Mouse (Mus musculus): Measurements from ENCODE around the gene Fam160a2. TPM values are rescaled to one million over a fixed set of nuclear protein-coding genes. Genes with fewer than 3 reads are reported as not detected.

Gene Fam160a2
- total RNA-seq, 2 experiments from 2014 or later, result 15.1 to 24.6 TPM

Other genes starting within 250 kb of the Fam160a2 start
- gene Olfr684, start 236.4 kb downstream of the Fam160a2 start, total RNA-seq (2014; fragmentation: Nextera tagmentation), result not detected in 2 replicates
- gene Olfr684, start 236.4 kb downstream of the Fam160a2 start, total RNA-seq (2017), result not detected in 2 replicates
- gene Olfr685, start 214.0 kb downstream of the Fam160a2 start, total RNA-seq (2014; fragmentation: Nextera tagmentation), result not detected in 2 replicates
- not detected in 2 replicates for gene Olfr685, start 214.0 kb downstream of the Fam160a2 start, total RNA-seq (2017)
- gene Olfr686, start 192.6 kb downstream of the Fam160a2 start, total RNA-seq (2014; fragmentation: Nextera tagmentation), result not detected in 2 replicates
- not detected in 2 replicates for gene Olfr686, start 192.6 kb downstream of the Fam160a2 start, total RNA-seq (2017)
- gene Olfr688, start 112.0 kb downstream of the Fam160a2 start, total RNA-seq (2014; fragmentation: Nextera tagmentation), result not detected in 2 replicates
- gene Olfr688, start 112.0 kb downstream of the Fam160a2 start, total RNA-seq (2017), result not detected in 2 replicates
- gene Olfr689, start 88.9 kb downstream of the Fam160a2 start, total RNA-seq (2014; fragmentation: Nextera tagmentation), result not detected in 2 replicates
- gene Olfr689, start 88.9 kb downstream of the Fam160a2 start, total RNA-seq (2017), result not detected in 2 replicates
- gene Olfr690, start 66.0 kb downstream of the Fam160a2 start, total RNA-seq (2014; fragmentation: Nextera tagmentation), result not detected in 2 replicates
- not detected in 2 replicates for gene Olfr690, start 66.0 kb downstream of the Fam160a2 start, total RNA-seq (2017)
- not detected in 2 replicates for gene Olfr691, start 57.8 kb downstream of the Fam160a2 start, total RNA-seq (2014; fragmentation: Nextera tagmentation)
- gene Olfr691, start 57.8 kb downstream of the Fam160a2 start, total RNA-seq (2017), result not detected in 2 replicates
- not detected in 2 replicates for gene Olfr692, start 31.8 kb downstream of the Fam160a2 start, total RNA-seq (2014; fragmentation: Nextera tagmentation)
- gene Olfr692, start 31.8 kb downstream of the Fam160a2 start, total RNA-seq (2017), result not detected in 2 replicates
- gene Gm5901, start 25.0 kb downstream of the Fam160a2 start, total RNA-seq (2014; fragmentation: Nextera tagmentation), result not detected in 2 replicates
- not detected in 2 replicates for gene Gm5901, start 25.0 kb downstream of the Fam160a2 start, total RNA-seq (2017)
- not detected in 2 replicates for gene Cnga4, start 4.5 kb upstream of the Fam160a2 start, total RNA-seq (2014; fragmentation: Nextera tagmentation)
- not detected in 2 replicates for gene Cnga4, start 4.5 kb upstream of the Fam160a2 start, total RNA-seq (2017)
- not detected in 2 replicates for gene Cckbr, start 25.7 kb upstream of the Fam160a2 start, total RNA-seq (2014; fragmentation: Nextera tagmentation)
- gene Cckbr, start 25.7 kb upstream of the Fam160a2 start, total RNA-seq (2017), result not detected in 2 replicates
- not detected in 2 replicates for gene Cavin3, start 82.2 kb upstream of the Fam160a2 start, total RNA-seq (2014; fragmentation: Nextera tagmentation)
- gene Cavin3, start 82.2 kb upstream of the Fam160a2 start, total RNA-seq (2017), result 0.61 and 0.75 TPM in 2 replicates
- gene Smpd1, start 154.3 kb upstream of the Fam160a2 start, total RNA-seq (2014; fragmentation: Nextera tagmentation), result 17.5 and 17.6 TPM in 2 replicates
- 17.1 and 20.1 TPM in 2 replicates for gene Smpd1, start 154.3 kb upstream of the Fam160a2 start, total RNA-seq (2017)
- gene Apbb1, start 181.6 kb upstream of the Fam160a2 start, total RNA-seq (2014; fragmentation: Nextera tagmentation), result not detected in 2 replicates
- 0.56 TPM in 1 of 2 replicates, not detected in the other for gene Apbb1, start 181.6 kb upstream of the Fam160a2 start, total RNA-seq (2017)
- not detected in 2 replicates for gene Hpx, start 200.1 kb upstream of the Fam160a2 start, total RNA-seq (2014; fragmentation: Nextera tagmentation)
- not detected in 2 replicates for gene Hpx, start 200.1 kb upstream of the Fam160a2 start, total RNA-seq (2017)
- gene Trim3, start 233.5 kb upstream of the Fam160a2 start, total RNA-seq (2014; fragmentation: Nextera tagmentation), result 12.0 and 13.4 TPM in 2 replicates
- gene Trim3, start 233.5 kb upstream of the Fam160a2 start, total RNA-seq (2017), result 0.84 and 3.5 TPM in 2 replicates
- gene Timm10b, start 240.0 kb upstream of the Fam160a2 start, total RNA-seq (2014; fragmentation: Nextera tagmentation), result 61.3 and 68.5 TPM in 2 replicates
- 56.7 and 98.8 TPM in 2 replicates for gene Timm10b, start 240.0 kb upstream of the Fam160a2 start, total RNA-seq (2017)
- 32.1 and 35.3 TPM in 2 replicates for gene Arfip2, start 240.4 kb upstream of the Fam160a2 start, total RNA-seq (2014; fragmentation: Nextera tagmentation)
- 58.9 and 67.3 TPM in 2 replicates for gene Arfip2, start 240.4 kb upstream of the Fam160a2 start, total RNA-seq (2017)
- 0.15 and 6.2 TPM in 2 replicates for gene Gm45799, start 240.5 kb upstream of the Fam160a2 start, total RNA-seq (2014; fragmentation: Nextera tagmentation)
- gene Gm45799, start 240.5 kb upstream of the Fam160a2 start, total RNA-seq (2017), result 5.2 TPM in 1 of 2 replicates, not detected in the other